Mouse (Mus musculus) left cerebral cortex, adult 8-10 months (tissue): Measurements from ENCODE around the gene Tnnc1. TPM values are rescaled to one million over a fixed set of nuclear protein-coding genes. Genes with fewer than 3 reads are reported as not detected.

Experiments
- DNase-seq, 2 experiments: peaks; one replicate each; pipeline ENCODE4 v3.0.0; 2022; ENCODE audit warnings: low spot score in 2 of 2
- total RNA-seq, 4 experiments: library from RNA; stranded (reverse); gene quantifications; 2 replicates each; pipeline ENCODE4 v1.2.4; 2022

Tnnc1 gene
- 10 to 100 TPM; 19.5 to 22.6 (median 19.7) TPM for total RNA-seq

DNA sequence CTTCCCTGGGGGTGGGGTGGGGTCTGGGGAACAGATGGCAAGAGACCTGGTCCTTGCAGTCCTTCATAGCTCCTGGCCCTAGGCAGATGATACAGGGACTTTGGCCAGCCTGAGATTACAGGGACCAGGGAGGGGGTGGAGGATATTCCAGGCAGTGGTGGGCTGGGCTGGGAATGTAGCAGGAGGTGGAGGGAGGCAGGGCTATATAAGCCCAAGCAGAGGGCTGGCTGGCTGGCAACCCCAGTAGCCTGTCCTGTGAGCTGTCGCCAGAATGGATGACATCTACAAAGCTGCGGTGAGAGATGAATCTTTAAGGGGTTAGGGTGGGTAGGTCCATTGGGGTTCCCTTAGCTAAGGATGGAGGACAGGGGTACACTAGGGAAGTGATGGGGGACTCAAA lies at the start of gene Tnnc1:
Gene Tnnc1 (plus strand): TSS at position 229 of the 400 bp plus-strand sequence.
- DNase-seq, result no peak

- no peak for DNase-seq
Observed at GRCm38 (mm10) chr14:31160196-31161150, 47.6 kb upstream of the Tnnc1 start.

DNA sequence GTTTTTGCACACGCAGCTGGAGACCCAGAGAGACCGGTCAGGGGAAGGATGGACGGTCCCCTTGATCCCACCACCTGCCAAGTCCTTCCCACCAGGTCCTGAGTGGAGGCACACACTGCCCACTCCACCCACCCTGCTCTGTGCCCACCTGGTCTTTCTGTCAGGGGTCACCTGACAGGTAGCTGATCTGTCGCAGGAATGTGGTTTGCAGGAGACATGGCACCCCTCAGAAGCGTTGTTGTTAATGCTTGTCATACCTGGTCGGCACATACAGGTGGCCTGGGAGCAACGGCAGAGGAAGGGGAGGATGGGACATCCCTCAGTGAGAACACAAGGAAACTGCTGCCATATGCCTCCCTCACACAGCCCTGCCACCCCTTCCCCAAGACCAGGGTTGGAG lies 46.9 kb upstream of the Tnnc1 start:
- no peak for DNase-seq

GRCm38 (mm10) chr14:31161638-31162037 lies 46.5 kb upstream of the Tnnc1 start:
- DNase-seq, result no peak

DNA sequence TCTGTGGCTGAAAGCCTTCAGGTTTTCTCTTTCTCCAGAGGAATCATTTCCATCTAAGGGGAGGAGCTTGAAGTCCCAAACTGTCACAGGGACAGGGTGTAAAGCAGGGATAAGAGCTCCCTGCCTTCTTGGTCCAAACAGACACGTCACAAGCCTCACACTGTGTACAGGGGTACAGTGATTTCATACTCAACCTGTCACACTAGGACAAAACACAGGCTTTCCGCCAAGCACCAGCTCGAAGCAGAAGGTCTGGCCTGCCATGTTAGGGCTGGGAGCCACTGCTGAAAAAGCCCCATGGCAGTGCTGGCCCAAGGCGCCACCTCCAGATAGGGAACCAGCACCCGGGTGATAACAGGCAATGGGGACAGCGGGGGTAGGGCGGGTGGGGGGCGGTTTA lies 44.0 kb upstream of the Tnnc1 start:
- DNase-seq, result no peak

DNA sequence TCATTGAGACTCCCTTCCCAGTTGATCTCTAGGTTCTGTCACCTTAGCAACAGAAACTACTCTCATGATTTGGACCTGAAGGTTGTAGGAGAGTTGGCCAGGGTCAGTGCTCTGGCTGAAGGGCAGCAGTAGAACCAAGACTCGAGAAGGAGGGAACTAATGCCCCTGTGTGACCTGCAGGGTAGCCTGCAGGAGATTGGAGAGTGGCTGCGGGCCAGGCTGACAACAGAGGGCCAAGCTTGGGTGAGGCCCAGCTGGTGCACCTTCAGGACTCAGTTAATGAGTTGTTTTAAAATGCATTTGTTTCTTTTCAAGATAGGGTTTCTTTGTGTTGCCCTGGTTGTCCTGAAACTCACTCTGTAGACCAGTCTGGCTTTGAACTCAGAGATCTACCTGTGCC lies 43.1 kb upstream of the Tnnc1 start:
- no peak for DNase-seq

- no peak for DNase-seq
Observed at GRCm38 (mm10) chr14:31165458-31165857, 42.7 kb upstream of the Tnnc1 start.

DNA sequence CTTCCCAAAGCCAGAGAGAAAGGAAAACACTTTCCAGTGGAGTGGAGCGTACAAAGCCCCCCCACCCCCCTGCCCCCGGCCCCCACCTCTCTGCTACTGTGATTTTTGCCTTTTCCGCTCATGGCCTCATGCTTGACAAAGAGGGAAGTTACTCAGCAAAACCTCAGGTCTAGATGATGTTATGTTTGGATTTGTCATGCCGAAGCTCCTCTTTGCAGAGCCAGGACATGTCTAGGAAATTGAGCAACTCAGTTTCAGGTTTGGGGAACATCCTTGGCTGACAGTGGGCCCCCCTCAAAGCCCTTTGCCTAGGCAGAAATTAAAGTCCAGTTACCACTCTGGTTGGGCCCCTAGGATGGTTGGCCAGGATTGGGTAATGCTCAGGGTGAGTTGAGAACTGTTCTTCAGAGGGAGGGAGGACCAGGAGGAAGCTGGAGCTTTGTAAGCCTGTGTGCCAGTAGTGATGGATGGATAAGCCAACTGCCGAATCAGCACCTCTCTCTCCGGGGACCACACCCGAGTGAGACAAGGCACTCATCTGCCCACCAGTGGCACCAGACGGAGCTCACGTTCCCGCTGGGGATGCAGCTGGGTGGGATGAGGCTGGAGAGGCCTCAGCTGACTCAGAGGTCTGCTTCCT lies 42.0 kb upstream of the Tnnc1 start:
- no peak for DNase-seq

DNA sequence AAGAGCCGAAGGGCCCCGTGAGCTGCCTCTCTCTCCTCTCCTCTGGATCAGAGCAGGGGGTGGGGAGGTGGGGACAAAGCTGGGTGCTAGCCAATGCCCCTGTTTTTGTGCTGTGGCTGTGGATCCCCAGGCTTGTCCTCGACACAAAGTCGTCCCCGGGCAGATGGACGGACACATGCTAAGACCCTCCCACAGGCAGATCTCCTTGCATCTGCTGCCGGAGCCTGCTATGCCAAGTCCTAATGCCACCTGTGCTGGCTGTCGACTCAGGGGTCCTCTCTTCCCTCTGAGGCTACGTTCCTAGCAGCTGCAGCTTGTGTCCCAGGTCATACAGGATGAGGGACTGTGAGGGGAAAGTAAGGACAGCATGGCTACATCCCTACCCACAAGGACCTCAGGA lies 41.3 kb upstream of the Tnnc1 start:
- DNase-seq, result no peak

- DNase-seq, result no peak
Observed at GRCm38 (mm10) chr14:31168425-31168824, 39.7 kb upstream of the Tnnc1 start, which contains the start of gene Stab1. Gene Stab1, minus strand, starts transcription at chr14:31168641.

DNA sequence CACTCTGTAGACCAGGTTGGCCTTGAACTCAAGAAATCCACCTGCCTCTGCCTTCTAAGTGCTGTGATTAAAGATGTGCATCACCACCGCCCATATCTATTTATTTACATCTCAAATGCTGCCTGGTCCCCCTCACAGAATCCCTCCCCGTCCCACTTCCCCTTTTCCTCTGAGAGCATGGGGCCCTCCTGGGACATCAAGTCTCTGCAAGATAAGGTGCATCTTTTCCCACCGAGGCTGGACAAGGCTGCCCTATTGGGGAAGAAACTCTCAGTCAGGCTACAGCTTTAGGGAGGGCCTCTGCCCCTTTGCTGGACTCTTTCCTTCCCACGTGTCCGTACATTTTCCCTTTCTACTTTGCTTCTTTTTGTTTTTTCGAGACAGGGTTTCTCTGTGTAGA lies 38.6 kb upstream of the Tnnc1 start:
- no peak for DNase-seq

DNA sequence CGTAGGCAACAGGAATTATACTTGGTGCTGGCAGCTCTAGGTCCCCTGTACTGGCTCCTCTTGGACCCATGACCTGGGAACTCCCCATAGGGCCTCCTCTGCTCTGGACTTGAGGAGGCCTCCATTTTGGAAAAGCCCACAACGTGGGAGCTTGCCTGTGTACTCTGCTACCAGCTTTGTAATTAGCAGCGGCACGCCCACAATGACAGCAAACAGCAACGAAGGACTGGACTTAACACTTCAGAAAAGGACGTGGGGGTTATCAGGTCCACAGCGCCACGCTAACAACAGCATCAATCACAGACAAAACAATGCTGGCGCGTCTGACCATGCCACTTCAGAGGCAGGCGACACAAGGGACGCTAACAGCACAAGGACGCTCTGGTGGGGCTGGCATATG lies 37.1 kb upstream of the Tnnc1 start:
- no peak for DNase-seq

DNA sequence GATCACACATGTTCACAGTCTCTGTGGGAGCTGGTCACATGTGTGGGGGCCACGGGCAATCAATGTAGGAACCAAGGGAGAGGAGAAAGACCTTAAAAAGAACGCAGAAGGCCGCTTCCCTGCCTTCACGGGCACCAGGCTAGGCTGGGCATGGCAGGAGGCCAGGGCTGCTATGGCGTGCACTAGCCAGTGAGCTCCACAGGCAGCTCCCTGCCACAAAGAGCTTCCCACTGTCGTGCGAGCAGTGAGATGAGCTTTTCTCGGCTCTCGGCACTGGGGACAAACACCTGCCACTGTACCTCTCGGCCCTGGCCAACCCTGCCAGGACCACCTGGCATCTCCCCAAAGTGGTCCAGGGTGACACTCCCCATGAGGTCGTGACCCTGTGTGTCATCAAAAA lies 36.7 kb upstream of the Tnnc1 start:
- no peak for DNase-seq

GRCm38 (mm10) chr14:31171821-31172220 lies 36.3 kb upstream of the Tnnc1 start:
- DNase-seq, result no peak

DNA sequence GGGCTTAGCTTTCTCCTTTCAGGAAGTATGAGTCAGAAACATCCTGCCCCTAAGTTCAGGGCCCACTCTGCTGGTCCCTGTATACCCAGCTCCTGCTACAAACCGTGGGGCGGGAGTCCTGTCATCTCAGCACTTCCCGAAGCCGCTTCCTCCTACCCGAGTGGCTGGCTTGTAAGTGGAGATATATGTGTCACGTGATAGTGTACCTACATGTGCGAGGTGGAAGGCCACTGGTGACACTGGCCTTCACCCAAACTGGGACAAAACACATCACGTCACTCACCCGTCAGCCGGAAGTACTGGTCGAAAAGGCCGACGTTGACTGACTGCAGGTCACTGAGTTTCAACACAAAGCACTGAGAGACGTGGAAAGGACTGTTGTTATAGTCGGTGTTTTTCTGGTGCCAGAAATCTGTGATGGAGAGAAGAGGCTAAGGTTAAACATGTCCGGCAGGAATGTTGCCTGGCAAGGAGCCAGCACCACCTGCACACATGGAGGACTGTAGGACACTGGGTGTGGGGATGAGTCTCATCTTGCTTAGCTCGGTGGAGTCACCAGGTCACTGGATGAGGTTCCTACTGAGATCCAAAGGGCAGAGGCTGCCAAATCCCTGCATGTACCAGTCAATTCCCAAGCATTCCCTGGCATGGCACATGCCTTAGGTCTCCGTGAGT lies 35.2 kb upstream of the Tnnc1 start:
- DNase-seq, result no peak

GRCm38 (mm10) chr14:31173537-31173936 lies 34.6 kb upstream of the Tnnc1 start:
- no peak for DNase-seq

- DNase-seq, result no peak
Observed at GRCm38 (mm10) chr14:31177287-31177686, 30.8 kb upstream of the Tnnc1 start.

DNA sequence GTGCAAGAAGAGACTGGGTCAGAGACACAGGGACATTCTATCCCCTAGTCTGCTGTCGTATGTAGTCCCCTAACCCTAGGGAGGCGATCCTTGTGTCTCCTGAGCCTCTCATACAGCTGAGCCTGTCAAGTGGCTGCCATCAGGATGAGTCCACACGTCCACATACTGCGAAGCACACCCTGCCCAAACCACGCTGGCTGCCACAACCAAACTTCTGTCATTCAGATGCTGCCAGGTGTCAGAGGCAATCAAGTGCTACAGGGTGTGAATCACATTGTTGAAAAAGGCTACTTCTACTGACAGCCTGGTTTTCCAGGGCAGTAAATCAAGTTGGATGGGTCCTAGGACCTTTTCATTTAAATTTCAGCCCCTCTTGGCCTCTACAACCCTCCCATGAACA lies 30.4 kb upstream of the Tnnc1 start:
- DNase-seq, result no peak

GRCm38 (mm10) chr14:31179677-31180365 lies 28.3 kb upstream of the Tnnc1 start:
- DNase-seq, result no peak

DNA sequence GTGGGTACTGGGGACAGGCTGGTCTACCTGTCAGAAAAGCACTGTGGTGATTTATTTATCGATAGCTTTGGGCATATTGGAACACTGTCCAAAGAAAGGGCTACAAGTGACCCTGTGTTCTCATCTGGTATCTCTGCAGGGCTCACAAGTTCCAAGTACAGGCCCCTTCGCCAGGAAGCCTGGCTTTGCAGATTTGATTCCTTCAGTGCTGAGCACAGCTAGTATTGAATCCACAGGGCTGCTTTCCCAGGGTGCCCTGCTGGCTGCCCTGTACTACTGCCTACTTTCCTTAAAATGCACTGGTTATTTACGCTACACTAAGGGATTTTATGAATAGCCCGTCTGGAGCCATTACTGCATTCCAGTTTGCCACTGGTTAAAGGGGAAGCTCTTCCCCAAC lies 26.6 kb upstream of the Tnnc1 start:
- DNase-seq, result no peak

- DNase-seq, result no peak
Observed at GRCm38 (mm10) chr14:31182786-31183290, 25.3 kb upstream of the Tnnc1 start.
